Mouse (Mus musculus) heart, postnatal 0 days (tissue): ENCODE measurements at regions not wholly inside any gene's neighbourhood (a gene's known extent, or its start where the extent isn't known, plus 50 kb on each side); places are given as distances from the start of the nearest gene placed in this dataset.

Experiments used
- ATAC-seq: fragments of 200-750 bp; cut with Nextera tagmentation; 2 replicates; pipeline ENCODE4 v1.8.0; 2017; ENCODE audit warnings: low read depth, moderate number of reproducible peaks, moderate library complexity; ENCODE audit not compliant: insufficient read depth
- DNase-seq: peaks from one replicate; pipeline ENCODE4 v3.0.0-alpha.2; 2016; ENCODE audit warnings: low spot score
- H3K27ac ChIP-seq: fragments of 300-500 bp; sonication (generic); 2 replicates; pipeline ENCODE4 v1.5.1; 2014; ENCODE audit warnings: low read depth, mild to moderate bottlenecking
- H3K27me3 ChIP-seq: fragments of 300-500 bp; sonication (generic); 2 replicates; pipeline ENCODE4 v1.6.1; 2014; ENCODE audit warnings: low read length, mixed read lengths; ENCODE audit not compliant: control insufficient read depth, insufficient read depth
- H3K36me3 ChIP-seq: fragments of 300-500 bp; sonication (generic); replicated peaks from 2 replicates; pipeline ENCODE4 v1.6.1; 2014; ENCODE audit warnings: low read length, mixed read lengths; ENCODE audit not compliant: control insufficient read depth, insufficient read depth
- H3K4me1 ChIP-seq: fragments of 300-500 bp; sonication (generic); 2 replicates; pipeline ENCODE4 v1.6.1; 2014; ENCODE audit warnings: antibody characterized with exemption; ENCODE audit not compliant: control insufficient read depth, insufficient read depth
- H3K4me2 ChIP-seq: fragments of 300-500 bp; sonication (generic); 2 replicates; pipeline ENCODE4 v1.6.1; 2014; ENCODE audit warnings: low read depth, mild to moderate bottlenecking, low read length, moderate library complexity
- H3K4me3 ChIP-seq: fragments of 300-500 bp; sonication (generic); 2 replicates; pipeline ENCODE4 v1.5.1; 2014; ENCODE audit warnings: low read depth, low read length
- H3K9ac ChIP-seq: fragments of 300-500 bp; sonication (generic); replicated peaks from 2 replicates; pipeline ENCODE4 v1.6.1; 2014; ENCODE audit warnings: low read depth, low read length, mixed read lengths
- H3K9me3 ChIP-seq: fragments of 300-500 bp; sonication (generic); replicated peaks from 2 replicates; pipeline ENCODE4 v1.6.1; 2016; ENCODE audit warnings: low read length; ENCODE audit not compliant: control insufficient read depth
- CTCF ChIP-seq: IDR thresholded peaks from 2 replicates; pipeline ENCODE4 v1.5.1; 2016; ENCODE audit warnings: antibody characterized with exemption, control low read depth, low read depth
- EP300 ChIP-seq: IDR thresholded peaks from 2 replicates; pipeline ENCODE4 v1.6.1; 2016; ENCODE audit warnings: antibody characterized with exemption, low read depth
- WGBS: fragments of 180-500 bp; shearing (Covaris S2); extraction: QIAGEN DNeasy Blood & Tissue Kit; methylation state at CpG from one replicate; pipeline ENCODE4 v1.1.7; 2014; 5-methylcytosine and 5-hydroxymethylcytosine counted together

- no peak for TF ChIP-seq CTCF
- TF ChIP-seq EP300 = no peak
- 0 out of 2 replicates have a peak overlapping the region, but pooled peaks have one; percentile 35 for H3K27ac ChIP-seq
- H3K9me3 ChIP-seq = no peaks in the 10 kb centered on the region
- H3K9ac ChIP-seq = no peak overlapping the region
- H3K4me1 ChIP-seq = no peaks in the 10 kb centered on the region
- no peaks in the 10 kb centered on the region for H3K27me3 ChIP-seq
- no peak overlapping the region for H3K4me2 ChIP-seq
- no peaks in the 10 kb centered on the region for H3K36me3 ChIP-seq
- no peak overlapping the region for H3K4me3 ChIP-seq
- DNase-seq (no peak), ATAC-seq (no peak)
- WGBS = 68% methylated on average over 11 of the region's 11 CpGs
Measured at GRCm38 (mm10) chr13:42593488-42594170, 86.8 kb upstream of the Phactr1 start.

- H3K9me3 ChIP-seq = no peaks in the 10 kb centered on the region
Measured at GRCm38 (mm10) chr13:42595180-42595579, 85.2 kb upstream of the Phactr1 start.

GRCm38 (mm10) chr13:42597781-42598180 lies 82.6 kb upstream of the Phactr1 start:
- H3K27ac ChIP-seq = no peak overlapping the region
- 87% methylated on average over 3 of the region's 3 CpGs for WGBS
- no peak for ATAC-seq
- H3K27me3 ChIP-seq = no peaks in the 10 kb centered on the region
- no peak overlapping the region for H3K9ac ChIP-seq
- TF ChIP-seq CTCF (no peak), EP300 (no peak)
- no peaks in the 10 kb centered on the region for H3K36me3 ChIP-seq
- no peak for DNase-seq
- H3K4me2 ChIP-seq = no peak overlapping the region
- no peaks in the 10 kb centered on the region for H3K9me3 ChIP-seq
- no peak overlapping the region for H3K4me3 ChIP-seq
- no peaks in the 10 kb centered on the region for H3K4me1 ChIP-seq

More at GRCm38 (mm10) chr13:42595180-42595579, 85.2 kb upstream of the Phactr1 start:
- TF ChIP-seq CTCF (no peak), EP300 (no peak)
- no peak overlapping the region for H3K4me2 ChIP-seq
- DNase-seq (no peak), ATAC-seq (no peak)
- H3K36me3 ChIP-seq = no peaks in the 10 kb centered on the region
- 60% methylated on average over 3 of the region's 3 CpGs for WGBS
- no peaks in the 10 kb centered on the region for H3K4me1 ChIP-seq
- no peak overlapping the region for H3K4me3 ChIP-seq
- H3K9ac ChIP-seq = no peak overlapping the region
- H3K27ac ChIP-seq = no peak overlapping the region
- no peaks in the 10 kb centered on the region for H3K27me3 ChIP-seq

- no peaks in the 10 kb centered on the region for H3K9me3 ChIP-seq
- H3K4me1 ChIP-seq = no peaks in the 10 kb centered on the region
- ATAC-seq (no peak), DNase-seq (no peak)
- no peak overlapping the region for H3K4me3 ChIP-seq
- H3K36me3 ChIP-seq = no peaks in the 10 kb centered on the region
- no peak overlapping the region for H3K27ac ChIP-seq
- TF ChIP-seq EP300 (no peak), CTCF (no peak)
- 70% methylated on average over 4 of the region's 4 CpGs for WGBS
- H3K9ac ChIP-seq = no peak overlapping the region
- H3K4me2 ChIP-seq = no peak overlapping the region
- H3K27me3 ChIP-seq = no peaks in the 10 kb centered on the region
Measured at GRCm38 (mm10) chr13:42603308-42603707, 77.1 kb upstream of the Phactr1 start.

- no peaks in the 10 kb centered on the region; the same call in 1 of the 2 replicates for H3K4me1 ChIP-seq
- no peaks in the 10 kb centered on the region for H3K36me3 ChIP-seq
- H3K4me3 ChIP-seq = no peak overlapping the region
- H3K9me3 ChIP-seq = no peaks in the 10 kb centered on the region
- H3K4me2 ChIP-seq = no peak overlapping the region
- H3K9ac ChIP-seq = no peak overlapping the region
- 42% methylated on average over 10 of the region's 10 CpGs for WGBS
- DNase-seq (no peak), ATAC-seq (no peak)
- no peaks in the 10 kb centered on the region for H3K27me3 ChIP-seq
- H3K27ac ChIP-seq = no peak overlapping the region
- TF ChIP-seq EP300 (no peak), CTCF (no peak)
Measured at GRCm38 (mm10) chr13:42607735-42608134, 72.7 kb upstream of the Phactr1 start.

GRCm38 (mm10) chr13:42608963-42609362 lies 71.5 kb upstream of the Phactr1 start:
- 46% methylated on average over 4 of the region's 4 CpGs for WGBS
- TF ChIP-seq EP300 = no peak
- TF ChIP-seq CTCF = peak; percentile 16

More at GRCm38 (mm10) chr13:42608963-42609362, 71.5 kb upstream of the Phactr1 start:
- DNase-seq = no peak
- Histone ChIP-seq H3K4me2 (no peak overlapping the region), H3K4me1 (no peaks in the 10 kb centered on the region; the same call in 1 of the 2 replicates), H3K27ac (no peak overlapping the region), H3K9me3 (no peaks in the 10 kb centered on the region), H3K4me3 (no peak overlapping the region), H3K9ac (no peak overlapping the region), H3K36me3 (no peaks in the 10 kb centered on the region), H3K27me3 (no peaks in the 10 kb centered on the region)
- ATAC-seq = no peak
